Mouse (Mus musculus): ENCODE results near the gene Npdc1. TPM values are rescaled to one million over a fixed set of nuclear protein-coding genes. Genes with fewer than 3 reads are reported as not detected.
"Not testable (repeated sequence)": the region's sequence is repeated elsewhere in the genome, so short reads cannot be mapped to it uniquely, and the experiment has no call there.

Gene Npdc1
- total and polyA plus RNA-seq, 3 experiments = not detected

DNA sequence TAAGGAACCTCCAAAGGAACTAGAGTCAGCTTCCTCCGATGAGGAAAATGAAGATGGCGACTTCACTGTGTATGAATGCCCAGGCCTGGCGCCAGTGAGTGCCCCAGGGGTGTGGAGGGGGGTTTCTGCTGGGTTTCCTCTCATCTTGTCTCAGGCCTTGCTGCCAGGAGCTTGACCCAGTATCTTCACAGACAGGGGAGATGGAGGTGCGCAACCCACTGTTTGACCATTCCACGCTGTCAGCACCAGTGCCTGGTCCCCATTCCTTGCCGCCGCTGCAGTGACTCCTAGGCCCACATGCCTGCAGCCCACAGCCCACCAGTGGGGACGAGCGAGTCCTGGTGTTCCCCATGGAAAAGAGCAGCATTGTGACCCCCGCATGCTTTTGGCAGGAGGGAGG, 9.8 kb downstream of the Npdc1 start:
- Histone ChIP-seq H3K9ac (ENCODE audit: control insufficient read depth, low read depth, low read length, poor library complexity, severe bottlenecking) (no peak overlapping the region), H3K4me3 (ENCODE audit: control insufficient read depth in 1 of 2, insufficient read depth in 1 of 2, low read depth in 2 of 2, low read length in 2 of 2) (no peak overlapping the region), H3K36me3 (ENCODE audit: control insufficient read depth in 1 of 2, insufficient read depth in 2 of 2, low read length in 2 of 2) (no peaks in the 10 kb centered on the region), H3K27me3 (ENCODE audit: control insufficient read depth in 1 of 2, insufficient read depth in 2 of 2, low read length in 2 of 2) (peaks cover 0 to 1% of the 10 kb centered on the region in 2 experiments; a peak in 1 of 4 replicates), H3K4me1 (ENCODE audit: control insufficient read depth in 1 of 2, insufficient read depth in 2 of 2, low read length in 2 of 2) (no peaks in the 10 kb centered on the region), H3K9me3 (replicated peaks; ENCODE audit: insufficient read depth, low read length) (no peaks in the 10 kb centered on the region), H3K79me2 (ENCODE audit: control insufficient read depth, insufficient read depth, low read length, poor library complexity) (no peaks in the 10 kb centered on the region), H3K27ac (ENCODE audit: control insufficient read depth, low read depth, low read length) (no peak overlapping the region)
- DNase-seq (ENCODE audit: low read depth, low spot score) = no peak
- TF ChIP-seq EP300 (IDR thresholded peaks at IDR 0.05; ENCODE audit: low read depth in 1 of 2, low read length in 2 of 2) = no peak

GRCm38 (mm10) chr2:25413436-25413835, 14.3 kb downstream of the Npdc1 start:
- H3K27me3 ChIP-seq (ENCODE audit: control insufficient read depth in 1 of 2, insufficient read depth in 2 of 2, low read length in 2 of 2); H3K36me3 ChIP-seq (ENCODE audit: control insufficient read depth in 1 of 2, insufficient read depth in 2 of 2, low read length in 2 of 2); H3K4me3 ChIP-seq (ENCODE audit: control insufficient read depth in 1 of 2, insufficient read depth in 1 of 2, low read depth in 2 of 2, low read length in 2 of 2); H3K4me1 ChIP-seq (ENCODE audit: control insufficient read depth in 1 of 2, insufficient read depth in 2 of 2, low read length in 2 of 2); H3K79me2 ChIP-seq (ENCODE audit: control insufficient read depth, insufficient read depth, low read length, poor library complexity); H3K27ac ChIP-seq (ENCODE audit: control insufficient read depth, low read depth, low read length); H3K9me3 ChIP-seq (replicated peaks; ENCODE audit: insufficient read depth, low read length); H3K9ac ChIP-seq (ENCODE audit: control insufficient read depth, low read depth, low read length, poor library complexity, severe bottlenecking): not testable (repeated sequence)
- TF ChIP-seq CTCF (IDR thresholded peaks at IDR 0.05 in 2 of 3, conservative IDR thresholded peaks at IDR 0.05 in 1 of 3; ENCODE audit: control insufficient read depth in 1 of 3, insufficient read depth in 1 of 3, low read depth in 2 of 3, low read length in 3 of 3, poor library complexity in 1 of 3, severe bottlenecking in 1 of 3) (peak in 2 of 3 experiments; percentile 19 to 50; a peak in 3 of 6 replicates), RAD21 (IDR thresholded peaks at IDR 0.05; ENCODE audit: low read depth, low read length) (peak; percentile 38), SMC3 (IDR thresholded peaks at IDR 0.05; ENCODE audit: low read depth, low read length) (peak; percentile 48), MYC (IDR thresholded peaks at IDR 0.05; ENCODE audit: low read depth, low read length) (0 out of 2 replicates have a peak, but pooled peaks have one; percentile 50)
- peak; percentile 39 for DNase-seq (ENCODE audit: low read depth, low spot score)

- H3K9me3 ChIP-seq (replicated peaks; ENCODE audit: insufficient read depth, low read length) = no peaks in the 10 kb centered on the region
- TF ChIP-seq ZMIZ1 (IDR thresholded peaks at IDR 0.05; ENCODE audit: low read depth, low read length) (no peak), NRF1 (IDR thresholded peaks at IDR 0.05; ENCODE audit: insufficient read depth, low read depth, low read length, poor library complexity, severe bottlenecking) (no peak), KAT2A (conservative IDR thresholded peaks at IDR 0.05; ENCODE audit: low read depth, low read length) (no peak), POLR2AphosphoS5 (IDR thresholded peaks at IDR 0.05; ENCODE audit: borderline replicate concordance, low read depth, low read length) (no peak), MYB (IDR thresholded peaks at IDR 0.05; ENCODE audit: low read depth, low read length) (no peak), SMC3 (IDR thresholded peaks at IDR 0.05; ENCODE audit: low read depth, low read length) (no peak), TBP (IDR thresholded peaks at IDR 0.05; ENCODE audit: low read depth, low read length) (no peak), RAD21 (IDR thresholded peaks at IDR 0.05; ENCODE audit: low read depth, low read length) (no peak), MEF2A (IDR thresholded peaks at IDR 0.05; ENCODE audit: extremely low read depth, insufficient replicate concordance, low read depth, low read length, poor library complexity, severe bottlenecking) (no peak), MAFK (IDR thresholded peaks at IDR 0.05; ENCODE audit: borderline replicate concordance, low read depth, low read length) (no peak), ELF1 (IDR thresholded peaks at IDR 0.05; ENCODE audit: low read depth, low read length) (no peak), ZKSCAN1 (IDR thresholded peaks at IDR 0.05; ENCODE audit: low read depth, low read length) (no peak), MYC (IDR thresholded peaks at IDR 0.05; ENCODE audit: low read depth, low read length) (no peak), TAL1 (IDR thresholded peaks at IDR 0.05; ENCODE audit: low read length) (no peak), E2F4 (IDR thresholded peaks at IDR 0.05; ENCODE audit: borderline replicate concordance, low read depth, low read length) (no peak)
- H3K36me3 ChIP-seq (ENCODE audit: control insufficient read depth in 1 of 2, insufficient read depth in 2 of 2, low read length in 2 of 2) = peaks cover 0 to under 1% of the 10 kb centered on the region in 2 experiments; a peak in 2 of 4 replicates
- H3K9ac ChIP-seq (ENCODE audit: control insufficient read depth, low read depth, low read length, poor library complexity, severe bottlenecking) = no peak overlapping the region
- DNase-seq (ENCODE audit: low read depth, low spot score) = no peak
- H3K79me2 ChIP-seq (ENCODE audit: control insufficient read depth, insufficient read depth, low read length, poor library complexity) = no peaks in the 10 kb centered on the region
- peaks cover 4 to 6% of the 10 kb centered on the region in 2 experiments for H3K27me3 ChIP-seq (ENCODE audit: control insufficient read depth in 1 of 2, insufficient read depth in 2 of 2, low read length in 2 of 2)
- no peak overlapping the region for H3K4me3 ChIP-seq (ENCODE audit: control insufficient read depth in 1 of 2, insufficient read depth in 1 of 2, low read depth in 2 of 2, low read length in 2 of 2)
- H3K27ac ChIP-seq (ENCODE audit: control insufficient read depth, low read depth, low read length) = no peak overlapping the region
- peaks cover 1 to 4% of the 10 kb centered on the region in 2 experiments for H3K4me1 ChIP-seq (ENCODE audit: control insufficient read depth in 1 of 2, insufficient read depth in 2 of 2, low read length in 2 of 2)
Observed at GRCm38 (mm10) chr2:25417426-25417825, 18.3 kb downstream of the Npdc1 start.
